Mouse (Mus musculus) kidney, postnatal 0 days (tissue): ENCODE results near the gene Hspb6. TPM values are rescaled to one million over a fixed set of nuclear protein-coding genes. Genes with fewer than 3 reads are reported as not detected.

Source experiments
- ATAC-seq: fragments of 200-750 bp; cut with Nextera tagmentation; replicated peaks from 2 replicates; pipeline ENCODE4 v1.8.0; 2017; ENCODE audit warnings: low read depth, moderate number of reproducible peaks, moderate TSS enrichment, moderate library complexity; ENCODE audit not compliant: low FRiP score
- DNase-seq: peaks from one replicate; pipeline ENCODE4 v3.0.0-alpha.2; 2016; ENCODE audit warnings: low spot score
- H3K27ac ChIP-seq: fragments of 300-500 bp; sonication (generic); 2 replicates; pipeline ENCODE4 v1.5.1; 2014; ENCODE audit warnings: mild to moderate bottlenecking
- H3K27me3 ChIP-seq: fragments of 300-500 bp; sonication (generic); 2 replicates; pipeline ENCODE4 v1.6.1; 2014; ENCODE audit warnings: low read length, mixed read lengths; ENCODE audit not compliant: insufficient read depth
- H3K36me3 ChIP-seq: fragments of 300-500 bp; sonication (generic); 2 replicates; pipeline ENCODE4 v1.6.1; 2014; ENCODE audit warnings: low read length, mixed read lengths; ENCODE audit not compliant: insufficient read depth
- H3K4me1 ChIP-seq: fragments of 300-500 bp; sonication (generic); replicated peaks from 2 replicates; pipeline ENCODE4 v1.6.1; 2014; ENCODE audit warnings: antibody characterized with exemption, low read length, mixed read lengths; ENCODE audit not compliant: insufficient read depth
- H3K4me2 ChIP-seq: fragments of 300-500 bp; sonication (generic); 2 replicates; pipeline ENCODE4 v1.6.1; 2014; ENCODE audit warnings: mild to moderate bottlenecking, low read length, moderate library complexity, mixed read lengths
- H3K4me3 ChIP-seq: fragments of 300-500 bp; sonication (generic); replicated peaks from 2 replicates; pipeline ENCODE4 v1.5.1; 2014; ENCODE audit warnings: low read depth, low read length
- H3K9ac ChIP-seq: fragments of 300-500 bp; sonication (generic); 2 replicates; pipeline ENCODE4 v1.6.1; 2014; ENCODE audit warnings: low read depth, low read length
- H3K9me3 ChIP-seq: fragments of 300-500 bp; sonication (generic); replicated peaks from 2 replicates; pipeline ENCODE4 v1.6.1; 2016; ENCODE audit warnings: low read length, inconsistent platforms, mixed read lengths
- CTCF ChIP-seq: IDR thresholded peaks from 2 replicates; pipeline ENCODE4 v1.5.1; 2016; ENCODE audit warnings: antibody characterized with exemption, low read depth, mild to moderate bottlenecking, moderate library complexity
- WGBS: fragments of 180-500 bp; shearing (Covaris S2); extraction: QIAGEN DNeasy Blood & Tissue Kit; methylation state at CpG from one replicate; pipeline ENCODE4 v1.1.7; 2014; 5-methylcytosine and 5-hydroxymethylcytosine counted together
- polyA plus RNA-seq: library from polyadenylated mRNA; unstranded; fragments of >200 nt; fragmentation: Nextera tagmentation; extraction: Ambion mirVana; gene quantifications from 2 replicates; pipeline ENCODE4 v1.2.1, GENCODE M21; 2015

Gene Hspb6
- polyA plus RNA-seq, 1 experiment from 2014 or later: 17.7 TPM

DNA sequence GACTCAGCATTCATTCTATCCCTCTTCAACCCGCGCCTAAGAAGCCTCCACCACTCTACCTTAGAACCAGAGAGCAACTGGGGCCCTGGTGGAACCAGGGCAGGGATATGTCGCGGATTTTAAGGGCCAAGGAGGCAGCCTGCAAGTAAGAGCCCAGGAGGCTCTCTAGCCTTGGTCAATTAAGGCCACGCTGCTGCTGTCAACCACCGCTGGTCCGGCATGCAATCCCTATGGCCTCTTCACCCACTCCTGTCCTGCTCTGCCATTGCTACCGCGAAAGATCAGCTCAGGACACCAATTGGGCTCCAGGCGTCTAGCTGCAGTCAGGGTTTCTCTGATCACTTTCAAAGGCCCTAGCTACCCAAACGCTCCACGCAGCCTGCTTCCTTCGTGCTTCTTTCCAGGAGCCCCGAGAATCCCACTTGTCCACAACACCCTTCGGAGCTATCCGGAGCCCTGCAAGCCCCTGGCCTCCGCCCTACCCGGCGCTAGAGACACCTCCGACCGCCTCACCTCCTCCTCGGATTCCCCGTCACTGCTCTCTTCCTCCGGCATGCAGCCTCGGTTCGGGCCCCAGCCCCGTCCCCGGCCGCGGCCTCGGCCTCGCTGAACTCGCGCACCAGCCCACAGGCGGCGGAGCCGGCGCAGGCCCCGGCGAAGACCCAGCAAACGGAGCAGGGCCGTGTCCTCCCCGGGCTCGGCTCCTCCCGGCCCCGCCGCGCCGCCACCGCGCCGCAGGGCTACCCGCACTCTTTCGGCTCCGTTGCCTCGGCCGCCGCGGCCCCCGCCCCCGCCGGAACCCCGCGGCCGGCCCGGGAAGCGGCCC is 36.1 kb downstream of the Hspb6 start:
- DNase-seq: peak; percentile 57
- under 1% methylated on average over 66 of the region's 67 CpGs for WGBS

DNA sequence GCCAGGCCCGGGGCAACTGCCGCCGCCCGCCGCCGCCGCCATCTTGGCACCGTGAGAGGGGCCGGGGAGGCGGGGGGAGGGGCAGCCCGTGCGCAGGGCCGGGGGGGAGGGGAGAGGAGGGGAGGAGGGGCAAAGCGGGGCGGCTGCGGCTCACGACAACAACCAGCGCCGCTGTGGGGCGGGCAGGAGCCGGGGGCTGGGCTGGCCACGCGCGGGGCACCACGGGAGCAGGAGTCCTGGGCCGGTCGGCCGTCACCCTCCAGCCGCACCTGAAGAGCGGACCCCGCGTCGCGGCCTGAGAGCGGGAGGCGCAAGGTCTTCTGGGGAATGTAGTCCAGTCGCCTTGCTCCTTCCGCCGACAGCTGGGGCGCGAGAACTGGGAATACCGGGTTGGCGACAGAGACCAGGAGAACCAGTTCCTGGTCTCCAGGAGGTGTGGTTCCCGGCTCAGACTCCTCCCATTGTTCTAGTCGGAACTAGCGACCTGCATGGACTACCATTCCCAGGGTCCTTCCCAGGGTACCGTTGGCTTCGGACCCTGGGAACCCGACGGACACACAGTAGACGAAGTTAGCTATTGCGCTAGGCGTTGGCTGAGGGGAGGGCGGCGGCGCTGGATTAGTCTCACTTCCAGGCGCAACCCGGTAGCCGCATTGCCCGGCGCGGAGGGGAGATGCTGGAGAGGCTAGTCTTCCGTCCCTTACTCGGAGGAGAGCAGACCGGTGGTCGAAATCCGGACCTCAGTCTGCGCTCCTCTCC is 36.9 kb downstream of the Hspb6 start, which contains the start of gene Kmt2b:
Kmt2b (minus strand) TSS at position 51 of the 759 bp plus-strand sequence.
- TF ChIP-seq CTCF: no peak; the same call in 1 of the 2 replicates
- Histone ChIP-seq H3K36me3 (peaks cover 26% of the 10 kb centered on the region), H3K4me3 (peak within 1 kb of the TSS; percentile 99), H3K27me3 (no peaks in the 10 kb centered on the region), H3K4me2 (peak within 1 kb of the TSS; percentile 91), H3K4me1 (peaks cover 12% of the 10 kb centered on the region), H3K27ac (peak within 1 kb of the TSS; percentile 93), H3K9me3 (no peaks in the 10 kb centered on the region), H3K9ac (peak within 1 kb of the TSS; percentile 98)
- DNase-seq (peak; percentile 99), ATAC-seq (peak; percentile 95)
- WGBS: 1% methylated on average over 45 of the region's 68 CpGs

More for the DNA sequence above, 36.1 kb downstream of the Hspb6 start:
- H3K4me2 ChIP-seq: peak overlapping the region; percentile 91
- ATAC-seq: peak; percentile 9
- TF ChIP-seq CTCF: no peak
- H3K9ac ChIP-seq: peak overlapping the region; percentile 98
- H3K27me3 ChIP-seq: no peaks in the 10 kb centered on the region
- peak overlapping the region; percentile 99 for H3K4me3 ChIP-seq
- no peaks in the 10 kb centered on the region for H3K9me3 ChIP-seq
- H3K27ac ChIP-seq: peak overlapping the region; percentile 93
- H3K4me1 ChIP-seq: peaks cover 12% of the 10 kb centered on the region
- H3K36me3 ChIP-seq: peaks cover 33% of the 10 kb centered on the region

DNA sequence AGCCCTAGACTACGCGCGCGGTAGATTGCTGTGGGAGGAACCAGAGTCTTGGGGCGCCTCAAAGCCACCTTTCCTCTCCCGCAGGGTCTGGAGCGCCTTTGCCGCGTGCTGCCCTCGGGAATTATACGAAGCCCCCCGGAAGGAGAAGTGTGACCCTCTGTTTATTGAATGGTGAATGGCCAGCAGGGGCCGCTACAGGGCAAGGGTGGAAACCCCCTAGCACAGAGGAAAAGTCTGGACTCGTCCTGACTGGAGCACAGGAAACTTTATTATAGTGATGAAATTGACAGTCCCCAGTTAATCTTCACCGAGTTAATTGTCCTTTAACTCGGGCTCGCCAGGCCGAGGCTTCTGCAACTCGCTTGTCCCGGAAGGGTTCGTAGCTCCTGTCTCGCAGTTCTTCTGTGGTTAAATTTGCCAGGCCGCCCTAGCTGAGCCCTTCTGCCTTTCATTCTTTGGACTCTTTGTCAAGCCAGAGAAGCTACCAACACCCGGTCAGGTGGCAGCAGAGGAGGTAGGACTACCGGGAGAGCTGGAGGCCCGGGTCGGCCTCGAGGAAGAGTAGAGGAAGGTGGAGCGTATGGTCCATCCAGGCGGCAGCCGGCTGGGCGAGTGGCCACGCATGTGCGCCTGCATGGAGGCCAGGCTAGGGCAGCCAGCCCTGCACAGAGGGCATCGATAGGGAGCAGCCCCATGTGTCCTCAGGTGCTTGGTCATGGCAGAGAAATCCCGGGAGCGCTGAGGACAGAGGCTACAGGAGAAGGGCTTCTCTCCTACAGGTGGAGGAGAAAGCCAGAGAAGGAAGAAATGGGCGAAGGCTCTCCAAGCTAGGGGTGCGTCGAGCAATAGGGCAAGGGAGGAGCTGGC is 37.7 kb downstream of the Hspb6 start:
- peak overlapping the region; percentile 91 for H3K4me2 ChIP-seq
- peaks cover 12% of the 10 kb centered on the region for H3K4me1 ChIP-seq
- no peaks in the 10 kb centered on the region for H3K9me3 ChIP-seq
- WGBS: 21% methylated on average over 40 of the region's 40 CpGs
- DNase-seq (peak; percentile 95), ATAC-seq (peak; percentile 65)
- H3K36me3 ChIP-seq: peaks cover 18% of the 10 kb centered on the region
- peak overlapping the region; percentile 93 for H3K27ac ChIP-seq
- no peaks in the 10 kb centered on the region for H3K27me3 ChIP-seq
- H3K9ac ChIP-seq: peak overlapping the region; percentile 98
- peak overlapping the region; percentile 99 for H3K4me3 ChIP-seq
- TF ChIP-seq CTCF: peak; percentile 94

DNA sequence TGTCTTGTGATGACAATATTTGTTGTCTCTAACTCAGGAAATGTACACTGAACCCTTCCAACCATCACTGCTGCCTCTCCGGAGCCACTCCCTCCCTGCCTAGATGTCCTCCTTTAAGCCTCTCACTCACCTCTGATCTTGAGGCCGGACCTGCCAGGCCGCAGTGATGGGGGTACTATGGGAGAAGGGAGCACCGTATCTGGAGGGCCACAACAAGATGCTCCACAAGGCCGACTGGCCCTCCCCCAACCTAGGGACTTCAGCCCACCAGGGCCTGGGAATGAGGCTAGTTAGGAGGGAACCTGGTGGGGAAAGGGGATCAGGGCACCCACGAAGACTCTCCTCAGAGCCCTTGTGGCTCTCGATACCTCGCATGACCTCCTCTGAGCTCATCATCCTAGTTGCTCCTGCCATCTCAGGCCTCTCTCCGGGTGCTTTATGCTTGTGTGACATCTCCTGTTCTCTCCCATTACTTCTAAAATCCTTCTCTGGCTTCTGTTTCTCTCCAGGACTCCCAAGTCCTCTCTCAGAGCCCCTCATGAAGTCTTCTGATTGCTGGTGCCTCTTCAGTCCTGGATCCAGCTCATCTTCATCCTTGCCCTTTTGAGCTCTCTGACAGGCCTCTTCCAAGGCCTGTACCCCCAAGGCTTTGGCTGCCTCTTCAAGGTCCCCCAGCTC is 39.1 kb downstream of the Hspb6 start:
- Histone ChIP-seq H3K27me3 (no peaks in the 10 kb centered on the region), H3K9ac (0 out of 2 replicates have a peak overlapping the region, but pooled peaks have one; percentile 5), H3K27ac (no peak overlapping the region), H3K9me3 (no peaks in the 10 kb centered on the region), H3K4me3 (no peak overlapping the region), H3K36me3 (peaks cover 8% of the 10 kb centered on the region; the same call in 1 of the 2 replicates), H3K4me1 (peaks cover 12% of the 10 kb centered on the region), H3K4me2 (no peak overlapping the region)
- ATAC-seq (no peak), DNase-seq (no peak)
- no peak for TF ChIP-seq CTCF
- WGBS: 86% methylated on average over 9 of the region's 9 CpGs

DNA sequence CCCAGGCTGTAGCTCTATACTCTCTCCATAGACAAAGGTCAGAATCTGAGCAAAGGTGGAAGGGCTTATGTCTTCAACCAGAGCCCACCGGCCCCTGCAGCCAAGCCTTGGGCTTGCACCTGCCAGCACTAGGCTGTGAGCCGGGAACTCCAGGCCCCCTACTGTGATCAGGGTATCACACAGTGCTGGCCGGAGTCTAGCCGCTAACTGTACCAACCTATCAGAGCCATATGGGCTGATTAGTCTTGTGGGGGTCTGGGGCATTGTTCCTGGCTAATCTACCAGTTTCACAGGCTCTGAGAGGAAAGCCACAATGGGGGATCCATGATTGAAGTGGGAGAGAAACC is 39.6 kb downstream of the Hspb6 start:
- WGBS: 76% methylated on average over 4 of the region's 4 CpGs
- no peak overlapping the region for H3K4me3 ChIP-seq
- H3K27ac ChIP-seq: no peak overlapping the region
- H3K27me3 ChIP-seq: no peaks in the 10 kb centered on the region
- no peak for TF ChIP-seq CTCF
- peaks cover 3% of the 10 kb centered on the region; the same call in 1 of the 2 replicates for H3K36me3 ChIP-seq
- DNase-seq (no peak), ATAC-seq (no peak)
- no peak overlapping the region for H3K9ac ChIP-seq
- H3K4me1 ChIP-seq: peaks cover 12% of the 10 kb centered on the region
- no peak overlapping the region for H3K4me2 ChIP-seq
- no peaks in the 10 kb centered on the region for H3K9me3 ChIP-seq
